Mouse (Mus musculus): ENCODE results near the gene Ccr2. TPM values are rescaled to one million over a fixed set of nuclear protein-coding genes. Genes with fewer than 3 reads are reported as not detected.
"Not testable (repeated sequence)": the region's sequence is repeated elsewhere in the genome, so short reads cannot be mapped to it uniquely, and the experiment has no call there.

Gene Ccr2
- total RNA-seq, 2 experiments from 2014 or later = 1.2 to 1.5 TPM

- no peak for DNase-seq (ENCODE audit: low spot score in 2 of 2)
Observed at GRCm38 (mm10) chr9:124113777-124114176, 12.0 kb downstream of the Ccr2 start.

- no peak for DNase-seq (ENCODE audit: low spot score in 2 of 2)
Observed at GRCm38 (mm10) chr9:124118489-124118888, 16.7 kb downstream of the Ccr2 start.

GRCm38 (mm10) chr9:124121387-124122184 lies 19.8 kb downstream of the Ccr2 start, which contains the start of gene Ccr5:
Ccr5 (plus strand) TSS chr9:124121543.
- DNase-seq (ENCODE audit: low spot score in 2 of 2) = no peak

GRCm38 (mm10) chr9:124125576-124125975 lies 23.8 kb downstream of the Ccr2 start:
- no peak for DNase-seq (ENCODE audit: low spot score in 2 of 2)

GRCm38 (mm10) chr9:124126373-124126772 lies 24.6 kb downstream of the Ccr2 start:
- no peak for DNase-seq (ENCODE audit: low spot score in 2 of 2)

- DNase-seq (ENCODE audit: low spot score in 2 of 2) = no peak
Observed at GRCm38 (mm10) chr9:124127412-124127811, 25.7 kb downstream of the Ccr2 start.

GRCm38 (mm10) chr9:124128379-124128778 lies 26.6 kb downstream of the Ccr2 start:
- peak in 1 of 2 experiments; percentile 27 for DNase-seq (ENCODE audit: low spot score in 2 of 2)

- not testable (repeated sequence) for DNase-seq (ENCODE audit: low spot score in 2 of 2)
Observed at GRCm38 (mm10) chr9:124132899-124133298, 31.1 kb downstream of the Ccr2 start.

- not testable (repeated sequence) for DNase-seq (ENCODE audit: low spot score in 2 of 2)
Observed at GRCm38 (mm10) chr9:124134919-124135318, 33.2 kb downstream of the Ccr2 start.

GRCm38 (mm10) chr9:124137619-124138018 lies 35.9 kb downstream of the Ccr2 start:
- no peak for DNase-seq (ENCODE audit: low spot score in 2 of 2)

- DNase-seq (ENCODE audit: low spot score in 2 of 2) = no peak
Observed at GRCm38 (mm10) chr9:124138055-124138775, 36.5 kb downstream of the Ccr2 start.

GRCm38 (mm10) chr9:124143678-124144077 lies 41.9 kb downstream of the Ccr2 start:
- DNase-seq (ENCODE audit: low spot score in 2 of 2) = no peak

- no peak for DNase-seq (ENCODE audit: low spot score in 2 of 2)
Observed at GRCm38 (mm10) chr9:124146307-124146706, 44.6 kb downstream of the Ccr2 start.

Other genes starting within 250 kb of the Ccr2 start
- gene Xcr1, start 239.9 kb upstream of the Ccr2 start, total RNA-seq (2021) = under 1 TPM; 0.07 to 0.22 TPM
- 1 to 10 TPM; 1.1 to 1.7 TPM for gene Ccr1, start 133.3 kb upstream of the Ccr2 start, total RNA-seq (2021)
- not detected for gene Ccr1l1, start 123.5 kb upstream of the Ccr2 start, total RNA-seq (2021)
- not detected for gene Ccr3, start 80.0 kb upstream of the Ccr2 start, total RNA-seq (2021)
- gene Ccr5, start 19.6 kb downstream of the Ccr2 start, total RNA-seq (2021) = 1 to 10 TPM; 4.1 TPM
- 10 to 100 TPM; 15.2 to 15.9 TPM for gene 2010315B03Rik, start 210.7 kb downstream of the Ccr2 start, total RNA-seq (2021)